Mouse (Mus musculus) A20 (cell line): ENCODE data around the gene Olfr117.
"Not testable (repeated sequence)": the region's sequence is repeated elsewhere in the genome, so short reads cannot be mapped to it uniquely, and the experiment has no call there.

Source experiments
- DNase-seq: peaks from one replicate; pipeline ENCODE4 v3.0.0-alpha.2; 2011; ENCODE audit warnings: low read depth, low spot score

Gene Olfr117

GRCm38 (mm10) chr17:37663682-37664081 is at the start of gene Olfr117:
Gene Olfr117 (minus strand): TSS chr17:37663782.
- no peak for DNase-seq

DNA sequence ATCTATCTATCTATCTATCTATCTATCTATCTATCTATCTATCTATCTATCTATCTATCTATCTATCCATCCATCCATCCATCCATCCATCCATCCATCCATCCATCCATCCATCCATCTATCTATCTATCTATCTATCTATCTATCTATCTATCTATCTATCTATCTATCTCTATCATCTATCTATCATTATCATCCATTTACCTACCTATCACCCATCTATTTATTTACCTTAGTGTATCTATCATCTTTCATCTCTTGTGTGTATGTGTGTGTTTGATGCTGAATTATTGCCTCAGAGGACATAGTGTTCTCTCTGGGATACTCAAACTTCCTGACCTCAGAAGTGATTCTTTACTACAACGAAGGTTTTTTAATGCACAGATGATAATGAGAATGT is 32.7 kb upstream of the Olfr117 start, which contains the start of gene Olfr119:
Gene Olfr119, plus strand, starts transcription at position 301 of the 400 bp plus-strand sequence.
- not testable (repeated sequence) for DNase-seq

GRCm38 (mm10) chr17:37666688-37667087 is 3.1 kb upstream of the Olfr117 start, which contains the start of gene Olfr118:
Gene Olfr118 (plus strand): TSS chr17:37666988.
- DNase-seq = no peak

DNA sequence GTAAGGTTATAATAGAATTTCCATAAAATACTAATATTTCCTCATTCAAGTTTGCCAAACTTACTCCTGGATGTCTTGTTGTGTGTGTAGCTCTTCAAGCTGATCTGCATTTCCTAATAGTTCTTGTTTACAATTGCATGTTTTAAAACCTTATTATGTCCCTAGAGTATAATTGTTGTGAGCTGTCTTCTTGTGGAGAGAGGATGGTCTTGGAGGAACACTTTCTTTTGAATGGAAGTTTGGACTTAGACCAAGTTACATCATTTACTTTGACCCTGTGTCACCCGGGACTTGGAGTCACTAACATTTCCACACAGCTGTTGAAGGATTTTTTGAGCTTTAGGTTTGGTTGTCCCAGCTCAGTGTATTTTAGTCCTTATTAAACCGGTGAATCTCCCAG is 36.6 kb downstream of the Olfr117 start, which contains the start of the genes Olfr115 and Olfr116:
Gene Olfr115, minus strand, starts transcription at position 101 of the 400 bp plus-strand sequence.
Gene Olfr116, minus strand, starts transcription at position 191 of the 400 bp plus-strand sequence.
- no peak for DNase-seq
